Mouse (Mus musculus): ENCODE data around the gene Tspan18.

GRCm38 (mm10) chr2:93354621-93355020 is 20.3 kb upstream of the Tspan18 start:
- no peak for TF ChIP-seq EP300 (IDR thresholded peaks at IDR 0.05; ENCODE audit: low read depth)
- TF ChIP-seq CTCF (IDR thresholded peaks at IDR 0.05; ENCODE audit: low read depth), result no peak

Measured in liver, embryonic 14.5 days (tissue).